Mouse (Mus musculus) C2C12 (cell line): ENCODE measurements around the gene Rps6kb2. TPM values are rescaled to one million over a fixed set of nuclear protein-coding genes. Genes with fewer than 3 reads are reported as not detected.

Source experiments
- H3K27me3 ChIP-seq: one replicate; pipeline ENCODE4 v1.6.1; 2011; ENCODE audit not compliant: control insufficient read depth, insufficient read depth, insufficient read length
- H3K36me3 ChIP-seq: one replicate; pipeline ENCODE4 v1.6.1; 2011; ENCODE audit not compliant: control insufficient read depth, insufficient read depth
- H3K4me3 ChIP-seq: one replicate; pipeline ENCODE4 v1.5.1; 2011; ENCODE audit warnings: mild to moderate bottlenecking, control low read depth; ENCODE audit not compliant: poor library complexity, insufficient read depth, severe bottlenecking
- H3K79me2 ChIP-seq: one replicate; pipeline ENCODE4 v1.6.1; 2011; ENCODE audit not compliant: control insufficient read depth, insufficient read depth
- H3K79me3 ChIP-seq: one replicate; pipeline ENCODE4 v1.6.1; 2011; ENCODE audit warnings: low read depth, control low read depth
- H3ac ChIP-seq: one replicate; pipeline ENCODE3; 2011; ENCODE audit warnings: low read depth; ENCODE audit not compliant: control insufficient read depth, insufficient read length
- CEBPB ChIP-seq: IDR thresholded peaks from one replicate; pipeline ENCODE4 v1.6.1; 2011; ENCODE audit warnings: low read depth, mild to moderate bottlenecking, control low read depth, moderate library complexity
- CTCF ChIP-seq: IDR thresholded peaks from one replicate; pipeline ENCODE4 v1.5.1; 2011; ENCODE audit not compliant: control insufficient read depth, insufficient read depth, insufficient read length
- FOSL1 ChIP-seq: IDR thresholded peaks from one replicate; pipeline ENCODE4 v1.8.0; 2011; ENCODE audit warnings: mild to moderate bottlenecking, low read length; ENCODE audit not compliant: poor library complexity, insufficient read depth, severe bottlenecking
- MAX ChIP-seq: IDR thresholded peaks from one replicate; pipeline ENCODE4 v1.6.1; 2011; ENCODE audit warnings: mild to moderate bottlenecking, control low read depth
- MYOD1 ChIP-seq: IDR thresholded peaks from one replicate; pipeline ENCODE4 v1.6.1; 2011; ENCODE audit warnings: low read depth; ENCODE audit not compliant: control insufficient read depth, insufficient read length
- MYOG ChIP-seq: IDR thresholded peaks from one replicate; pipeline ENCODE4 v1.6.1; 2011; ENCODE audit not compliant: control insufficient read depth, insufficient read length; ENCODE audit errors: extremely low read depth
- USF1 ChIP-seq: IDR thresholded peaks from one replicate; pipeline ENCODE4 v1.6.1; 2011; ENCODE audit warnings: low read depth, mild to moderate bottlenecking, control low read depth, moderate library complexity
- polyA plus RNA-seq: library from polyadenylated mRNA; unstranded; fragments of >200 nt; fragmentation: generic; extraction: Trizol; gene quantifications from one replicate; pipeline ENCODE4 v1.2.1, GENCODE M21; 2012; ENCODE audit warnings: missing spikeins

The Rps6kb2 gene
- polyA plus RNA-seq, 1 experiment = 19.7 TPM

DNA sequence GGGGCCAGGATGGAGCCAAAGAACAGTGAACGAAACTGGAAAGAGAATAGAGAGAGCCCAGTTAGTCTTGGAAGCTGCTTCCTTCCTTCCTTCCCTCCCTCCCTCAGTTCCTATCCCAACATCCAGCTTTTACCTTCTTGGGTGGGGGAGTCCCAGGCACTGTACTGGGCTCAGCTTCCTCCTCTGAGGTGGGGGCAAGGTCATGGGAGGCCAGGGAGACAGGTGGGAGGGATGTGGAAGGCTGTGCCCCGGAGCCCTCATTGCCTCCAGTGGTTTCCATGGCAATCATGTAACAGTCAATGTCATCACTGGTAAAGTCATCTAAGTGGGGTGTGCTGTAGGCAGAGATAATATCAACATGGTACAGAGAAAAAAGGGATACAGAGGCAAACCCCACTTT, 32.9 kb upstream of the Rps6kb2 start:
- no peak for TF ChIP-seq FOSL1
- TF ChIP-seq MYOD1 = no peak
- no peak for TF ChIP-seq CEBPB
- no peak for TF ChIP-seq MYOG
- TF ChIP-seq MAX = no peak
- TF ChIP-seq CTCF = no peak
- TF ChIP-seq USF1 = no peak
- Histone ChIP-seq H3K4me3 (no peak overlapping the region), H3K79me3 (peaks cover 38% of the 10 kb centered on the region), H3K79me2 (peaks cover 71% of the 10 kb centered on the region), H3K36me3 (peaks cover 67% of the 10 kb centered on the region), H3ac (no peak overlapping the region), H3K27me3 (no peaks in the 10 kb centered on the region)

GRCm38 (mm10) chr19:4194776-4195650, 31.9 kb upstream of the Rps6kb2 start:
- Histone ChIP-seq H3ac (no peak overlapping the region), H3K4me3 (no peak overlapping the region), H3K36me3 (peaks cover 67% of the 10 kb centered on the region), H3K79me3 (peaks cover 29% of the 10 kb centered on the region), H3K27me3 (no peaks in the 10 kb centered on the region), H3K79me2 (peaks cover 60% of the 10 kb centered on the region)
- no peak for TF ChIP-seq CEBPB
- TF ChIP-seq MAX = no peak
- no peak for TF ChIP-seq MYOG
- TF ChIP-seq USF1 = no peak
- no peak for TF ChIP-seq CTCF
- TF ChIP-seq FOSL1 = no peak
- no peak for TF ChIP-seq MYOD1

DNA sequence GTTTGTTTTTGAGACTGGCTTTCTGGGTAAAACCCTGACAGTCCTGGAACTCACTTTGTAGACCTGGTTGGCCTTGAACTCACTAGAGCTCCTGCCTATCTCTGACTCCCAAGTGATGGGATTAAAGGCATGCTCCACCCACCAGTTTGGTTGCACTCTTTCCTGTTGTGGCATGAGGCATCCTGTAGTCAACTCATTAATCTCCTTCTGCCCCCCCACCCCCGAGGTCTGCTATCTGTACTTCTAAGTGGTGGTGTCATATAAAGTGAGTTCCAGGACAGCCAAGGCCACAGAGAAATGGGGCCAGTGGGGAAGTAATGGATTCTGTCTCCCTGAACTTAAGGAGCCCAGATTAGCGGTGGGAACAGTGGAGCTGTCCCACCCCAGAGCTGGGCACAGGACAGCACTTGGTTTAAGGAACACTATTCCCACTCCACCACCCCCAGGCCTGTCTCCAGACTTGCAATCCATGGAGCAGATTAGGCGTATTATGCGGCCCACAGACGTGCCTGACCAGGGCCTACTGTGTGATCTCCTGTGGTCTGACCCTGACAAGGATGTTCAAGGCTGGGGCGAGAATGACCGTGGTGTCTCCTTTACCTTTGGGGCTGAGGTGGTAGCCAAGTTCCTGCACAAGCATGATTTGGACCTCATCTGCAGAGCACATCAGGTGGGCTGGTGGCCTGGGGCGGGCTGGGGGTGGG, 31.0 kb upstream of the Rps6kb2 start:
- no peak overlapping the region for H3ac ChIP-seq
- H3K36me3 ChIP-seq = peaks cover 58% of the 10 kb centered on the region
- H3K27me3 ChIP-seq = no peaks in the 10 kb centered on the region
- peaks cover 25% of the 10 kb centered on the region for H3K79me3 ChIP-seq
- no peak for TF ChIP-seq MYOD1
- H3K79me2 ChIP-seq = peaks cover 52% of the 10 kb centered on the region
- H3K4me3 ChIP-seq = no peak overlapping the region

- peak overlapping the region; percentile 84 for H3K4me3 ChIP-seq
- H3ac ChIP-seq = peak overlapping the region; percentile 87
- TF ChIP-seq USF1 (no peak), MYOD1 (no peak), MAX (no peak), CTCF (no peak), CEBPB (no peak), MYOG (no peak), FOSL1 (no peak)
- H3K36me3 ChIP-seq = peaks cover 53% of the 10 kb centered on the region
- peaks cover 24% of the 10 kb centered on the region for H3K79me3 ChIP-seq
- H3K79me2 ChIP-seq = peaks cover 47% of the 10 kb centered on the region
- H3K27me3 ChIP-seq = no peaks in the 10 kb centered on the region
These were observed 30.0 kb upstream of the Rps6kb2 start for GRCm38 (mm10) chr19:4193129-4193528.

- no peaks in the 10 kb centered on the region for H3K27me3 ChIP-seq
These were observed 29.3 kb upstream of the Rps6kb2 start for GRCm38 (mm10) chr19:4192251-4192985.

More at GRCm38 (mm10) chr19:4192251-4192985, 29.3 kb upstream of the Rps6kb2 start:
- H3K79me2 ChIP-seq = peaks cover 47% of the 10 kb centered on the region
- H3K79me3 ChIP-seq = peaks cover 24% of the 10 kb centered on the region
- peak overlapping the region; percentile 84 for H3K4me3 ChIP-seq
- no peak for TF ChIP-seq CTCF
- TF ChIP-seq MAX = no peak
- TF ChIP-seq MYOG = no peak
- no peak for TF ChIP-seq USF1
- TF ChIP-seq CEBPB = no peak
- no peak for TF ChIP-seq MYOD1
- no peak for TF ChIP-seq FOSL1
- peak overlapping the region; percentile 87 for H3ac ChIP-seq
- H3K36me3 ChIP-seq = peaks cover 48% of the 10 kb centered on the region
